Mouse (Mus musculus) thymus, postnatal 36 days (tissue): ENCODE data around the gene Plrg1.

Experiments used
- DNase-seq, 2 experiments: peaks; one replicate each; pipeline ENCODE4 v3.0.0; 2022; ENCODE audit warnings: mixed read lengths in 2 of 2

The Plrg1 gene

DNA sequence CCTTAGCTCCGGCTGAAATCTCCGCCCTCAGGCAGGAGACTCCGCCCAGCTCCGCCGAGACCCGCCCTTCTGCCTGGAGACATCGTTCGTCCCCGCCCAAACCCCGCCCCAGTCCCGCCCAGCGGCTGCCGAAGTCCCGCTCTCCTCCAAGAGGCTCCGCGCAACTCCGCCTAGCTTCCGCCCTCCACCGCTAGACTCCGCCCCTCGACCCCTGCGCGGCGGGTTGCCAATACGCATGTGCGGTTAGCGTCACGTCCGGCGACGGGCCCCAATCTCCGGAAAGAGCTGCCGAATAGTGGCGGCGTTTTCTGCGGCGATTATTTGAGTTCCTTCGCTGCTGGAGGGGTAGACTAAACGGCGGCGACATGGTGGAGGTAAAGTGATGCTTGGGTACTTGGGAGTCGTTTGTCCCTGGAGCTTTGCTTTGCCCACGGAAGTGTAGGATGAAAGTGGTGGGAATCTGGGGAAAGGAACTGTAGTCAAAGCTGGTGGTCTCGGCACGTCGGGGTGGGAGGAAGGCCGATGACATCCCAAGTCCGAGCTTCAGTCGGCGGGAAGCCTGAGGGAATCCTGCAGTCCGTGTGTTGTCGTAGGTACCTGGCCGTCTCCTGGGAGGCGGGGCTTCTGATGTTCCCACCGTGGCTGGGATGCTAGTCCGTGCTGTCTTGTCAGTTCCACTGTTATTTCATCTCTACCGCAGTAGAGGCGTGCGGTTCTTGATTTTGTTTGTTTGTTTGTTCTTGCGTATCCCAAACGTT is at the start of gene Plrg1:
Gene Plrg1, plus strand, starts transcription at position 242 of the 758 bp plus-strand sequence.
- DNase-seq: peak; percentile 98

DNA sequence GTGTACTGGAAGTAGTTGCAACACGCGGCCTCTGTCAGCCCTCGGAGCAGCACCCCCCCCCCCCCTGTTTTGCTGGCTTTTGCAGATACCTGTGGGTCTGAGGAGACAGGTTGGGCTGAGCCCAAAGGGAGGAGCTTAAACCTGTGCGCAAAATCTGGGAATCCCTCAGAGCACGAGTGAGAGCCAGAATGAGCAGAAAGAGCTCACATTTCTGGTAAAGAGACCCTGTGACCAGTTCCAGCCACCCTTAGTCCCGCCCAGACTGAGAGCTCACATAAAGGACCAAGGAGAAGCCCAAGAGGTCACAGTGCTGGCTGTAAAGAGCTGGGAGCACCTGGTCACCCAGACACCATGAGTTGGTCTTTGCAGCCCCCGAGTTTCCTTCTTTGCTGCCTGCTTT is 47.8 kb upstream of the Plrg1 start, which contains the start of gene Fgg:
Gene Fgg, plus strand, starts transcription at position 168 of the 400 bp plus-strand sequence.
- no peak for DNase-seq

DNA sequence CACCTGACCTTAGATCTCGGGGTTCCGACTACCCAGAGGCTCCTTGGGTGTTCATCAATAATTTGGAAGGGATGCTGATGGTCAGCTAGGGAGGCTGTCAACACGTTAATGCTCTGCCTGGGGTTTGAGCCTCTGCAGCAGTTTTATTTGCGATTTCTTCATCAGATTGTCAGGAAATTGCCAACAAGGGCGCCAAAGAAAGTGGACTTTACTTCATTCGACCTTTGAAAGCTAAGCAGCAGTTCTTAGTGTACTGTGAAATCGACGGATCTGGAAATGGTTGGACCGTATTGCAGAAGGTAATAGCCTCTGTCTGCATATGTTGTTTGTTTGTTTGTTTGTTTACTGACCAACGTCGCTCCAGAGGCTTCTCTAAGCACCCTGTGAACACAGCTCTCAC is 45.0 kb upstream of the Plrg1 start:
- DNase-seq: no peak

DNA sequence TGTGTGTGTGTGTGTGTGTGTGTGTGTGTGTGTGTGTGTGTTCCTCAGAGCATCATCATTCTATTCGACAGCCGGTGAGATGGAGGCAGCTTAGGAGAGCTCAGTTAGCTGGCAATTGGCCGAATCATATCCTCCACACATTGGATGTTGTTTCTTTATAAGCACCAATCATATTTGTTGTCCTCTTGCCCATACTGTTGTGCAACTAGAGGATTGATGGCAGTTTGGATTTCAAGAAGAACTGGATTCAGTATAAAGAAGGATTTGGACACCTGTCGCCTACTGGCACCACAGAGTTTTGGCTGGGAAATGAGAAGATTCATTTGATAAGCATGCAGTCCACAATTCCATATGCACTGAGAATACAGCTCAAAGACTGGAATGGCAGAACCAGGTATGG is 44.2 kb upstream of the Plrg1 start:
- no peak for DNase-seq

GRCm38 (mm10) chr3:83011565-83011964 is 43.8 kb upstream of the Plrg1 start:
- no peak for DNase-seq

- DNase-seq: no peak
These were observed 42.7 kb upstream of the Plrg1 start for GRCm38 (mm10) chr3:83012636-83013035.

GRCm38 (mm10) chr3:83013951-83014350 is 41.4 kb upstream of the Plrg1 start:
- DNase-seq: no peak

GRCm38 (mm10) chr3:83016236-83016635 is 39.1 kb upstream of the Plrg1 start:
- DNase-seq: no peak

DNA sequence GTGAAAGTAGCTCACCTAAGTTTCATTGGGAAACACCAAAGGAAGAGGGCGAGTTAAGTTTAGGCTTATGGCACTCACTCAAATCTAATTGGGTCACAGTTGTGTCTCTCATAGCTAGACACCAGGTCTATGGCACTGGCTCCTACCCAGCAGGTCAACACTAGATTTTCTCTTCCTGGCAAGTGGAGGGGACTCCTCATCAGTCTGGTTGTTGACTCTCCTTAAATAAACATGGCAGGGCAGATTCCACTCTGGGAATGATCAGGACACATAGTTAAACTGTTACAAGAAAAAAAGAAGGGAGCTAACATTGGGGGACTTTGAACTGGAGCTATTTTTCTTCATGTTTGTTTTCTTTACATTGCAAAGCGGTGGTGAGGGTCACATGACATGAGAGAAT is 34.9 kb upstream of the Plrg1 start:
- no peak for DNase-seq

- no peak for DNase-seq
These were observed 34.1 kb upstream of the Plrg1 start for GRCm38 (mm10) chr3:83021176-83021575.

GRCm38 (mm10) chr3:83025036-83025435 is 30.3 kb upstream of the Plrg1 start:
- no peak for DNase-seq

DNA sequence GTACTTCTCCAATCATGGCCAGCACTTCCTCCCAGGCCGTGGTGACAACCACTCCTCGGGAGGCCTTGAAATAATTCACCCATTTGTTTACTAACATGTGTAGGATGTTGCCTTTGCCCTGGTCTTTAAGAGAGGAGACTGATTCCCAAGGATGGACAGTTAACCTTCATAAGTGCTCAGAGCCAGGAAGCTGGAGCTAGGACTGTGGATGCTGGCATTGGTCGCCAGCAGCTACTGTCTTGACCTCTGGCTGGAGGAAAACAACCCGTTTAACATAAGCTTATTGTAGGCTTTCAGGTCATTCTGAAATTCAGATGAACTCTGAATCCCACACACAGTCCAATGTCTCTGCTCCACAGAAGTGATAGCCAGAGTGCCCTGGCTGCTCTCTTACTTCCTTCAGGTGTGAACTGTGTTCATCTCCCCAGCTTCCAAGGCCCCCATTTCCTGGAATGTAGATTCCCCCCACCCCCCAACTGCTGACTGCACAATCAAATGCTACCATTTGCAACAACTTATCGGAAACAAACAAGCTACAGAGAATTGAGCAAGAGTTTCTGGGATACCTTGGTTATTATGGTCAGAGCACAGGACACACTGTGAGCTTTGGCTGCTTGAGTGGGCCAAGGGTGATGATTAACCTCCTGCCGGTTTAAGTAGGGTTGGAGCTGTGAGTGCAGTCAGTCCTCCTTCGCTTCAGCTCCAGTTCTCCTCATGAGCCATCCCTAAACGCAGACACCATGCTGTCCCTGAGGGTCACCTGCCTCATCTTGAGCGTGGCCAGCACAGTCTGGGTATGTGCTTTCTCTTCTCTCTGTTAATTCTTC is 29.6 kb upstream of the Plrg1 start, which contains the start of gene Fga:
Gene Fga, plus strand, starts transcription at position 602 of the 827 bp plus-strand sequence.
- no peak for DNase-seq

- no peak for DNase-seq
These were observed 27.6 kb upstream of the Plrg1 start for GRCm38 (mm10) chr3:83027546-83028251.

DNA sequence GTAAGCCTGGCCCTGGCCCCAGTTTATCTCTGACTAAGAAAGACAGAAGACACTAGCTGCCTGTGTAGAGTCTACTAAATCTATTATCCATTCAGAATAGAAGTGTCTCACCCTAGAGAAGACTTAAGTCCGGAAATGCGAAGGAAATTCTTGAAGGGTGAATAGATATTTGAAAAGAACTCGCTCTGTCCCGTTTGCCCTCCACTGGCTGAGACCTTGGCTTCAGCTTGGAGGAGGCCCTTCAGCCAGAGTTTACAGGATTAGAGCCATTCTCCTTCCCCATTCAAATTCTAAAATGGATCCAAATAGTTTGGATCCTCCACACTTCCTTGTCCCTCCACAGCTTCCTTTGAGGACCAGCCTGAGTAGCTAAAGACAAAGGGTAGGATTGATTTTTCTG is 25.0 kb upstream of the Plrg1 start:
- no peak for DNase-seq

GRCm38 (mm10) chr3:83032746-83033308 is 22.5 kb upstream of the Plrg1 start:
- no peak for DNase-seq

GRCm38 (mm10) chr3:83033801-83034200 is 21.5 kb upstream of the Plrg1 start:
- no peak for DNase-seq

- DNase-seq: no peak
These were observed 16.5 kb upstream of the Plrg1 start for GRCm38 (mm10) chr3:83038865-83039264.

- no peak for DNase-seq
These were observed 15.7 kb upstream of the Plrg1 start for GRCm38 (mm10) chr3:83039666-83040065.

GRCm38 (mm10) chr3:83042451-83042850 is 12.9 kb upstream of the Plrg1 start:
- no peak for DNase-seq

DNA sequence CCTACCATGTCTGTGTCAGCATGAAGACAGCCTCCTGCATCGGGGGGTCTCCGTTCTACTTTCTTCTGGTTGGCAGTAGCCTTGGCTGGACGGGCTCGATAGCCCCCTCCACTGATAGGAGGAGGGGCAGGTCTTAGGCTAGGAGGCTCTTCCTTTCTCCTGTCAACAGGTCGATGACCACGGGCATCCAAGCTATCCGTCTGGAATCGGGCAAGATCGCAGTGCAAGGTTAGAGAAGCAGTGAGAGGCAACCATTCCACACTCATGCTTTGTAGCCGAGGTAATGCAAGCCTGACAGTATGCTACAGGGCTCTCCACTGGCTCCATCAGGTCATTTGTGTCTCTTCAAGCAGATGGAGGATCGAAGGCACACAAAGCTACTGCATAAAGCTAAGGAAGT is 8.7 kb upstream of the Plrg1 start:
- DNase-seq: no peak

- DNase-seq: no peak
These were observed 5.6 kb upstream of the Plrg1 start, which contains the start of gene Fgb for GRCm38 (mm10) chr3:83049680-83050079. Gene Fgb (minus strand): TSS chr3:83049863.

GRCm38 (mm10) chr3:83050661-83051060 is 4.7 kb upstream of the Plrg1 start:
- DNase-seq: no peak

GRCm38 (mm10) chr3:83052102-83052501 is 3.2 kb upstream of the Plrg1 start:
- DNase-seq: no peak
